Mouse (Mus musculus): ENCODE measurements around the gene Yipf7.

The Yipf7 gene

GRCm38 (mm10) chr5:69542489-69542888, at the start of gene Yipf7:
Yipf7 (minus strand) TSS chr5:69542648.
- no peak for DNase-seq (ENCODE audit: low spot score in 2 of 2)

GRCm38 (mm10) chr5:69591640-69592461, 49.4 kb upstream of the Yipf7 start, which contains the start of gene Gnpda2:
Gnpda2 (minus strand) TSS chr5:69592340.
- peak; percentile 75 to 77 for DNase-seq (ENCODE audit: low spot score in 2 of 2)

- peak in 1 of 2 experiments; percentile 4 for DNase-seq (ENCODE audit: low spot score in 2 of 2)
Measured at GRCm38 (mm10) chr5:69557404-69557935, 15.0 kb upstream of the Yipf7 start.

- peak; percentile 93 to 94 for DNase-seq (ENCODE audit: low spot score in 2 of 2)
Measured at GRCm38 (mm10) chr5:69556628-69557403, 14.4 kb upstream of the Yipf7 start, which contains the start of gene Guf1. Guf1 (plus strand) TSS chr5:69556923.

- no peak for DNase-seq (ENCODE audit: low spot score in 2 of 2)
Measured at GRCm38 (mm10) chr5:69541680-69542079, 768 bp downstream of the Yipf7 start.

GRCm38 (mm10) chr5:69523944-69524343, 18.5 kb downstream of the Yipf7 start:
- no peak for DNase-seq (ENCODE audit: low spot score in 2 of 2)

GRCm38 (mm10) chr5:69522064-69522463, 20.4 kb downstream of the Yipf7 start:
- no peak for DNase-seq (ENCODE audit: low spot score in 2 of 2)

GRCm38 (mm10) chr5:69520661-69521278, 21.7 kb downstream of the Yipf7 start:
- DNase-seq (ENCODE audit: low spot score in 2 of 2): peak; percentile 20 to 37

GRCm38 (mm10) chr5:69512203-69512602, 30.2 kb downstream of the Yipf7 start:
- no peak for DNase-seq (ENCODE audit: low spot score in 2 of 2)

GRCm38 (mm10) chr5:69511631-69512030, 30.8 kb downstream of the Yipf7 start:
- no peak for DNase-seq (ENCODE audit: low spot score in 2 of 2)

- DNase-seq (ENCODE audit: low spot score in 2 of 2): no peak
Measured at GRCm38 (mm10) chr5:69507045-69507444, 35.4 kb downstream of the Yipf7 start.

- DNase-seq (ENCODE audit: low spot score in 2 of 2): no peak
Measured at GRCm38 (mm10) chr5:69489046-69489445, 53.4 kb downstream of the Yipf7 start.

- no peak for DNase-seq (ENCODE audit: low spot score in 2 of 2)
Measured at GRCm38 (mm10) chr5:69467520-69467919, 74.9 kb downstream of the Yipf7 start.

Data from natural killer cell, adult 2 months (primary cell).